Mouse (Mus musculus) ES-Bruce4 (cell line): Measurements from ENCODE around the gene Slc38a7.
"Not testable (repeated sequence)": the region's sequence is repeated elsewhere in the genome, so short reads cannot be mapped to it uniquely, and the experiment has no call there.

Source experiments
- CTCF ChIP-seq: IDR thresholded peaks from one replicate; pipeline ENCODE4 v1.8.1; 2011; ENCODE audit warnings: low read depth, low read length
- EP300 ChIP-seq: IDR thresholded peaks from 2 replicates; pipeline ENCODE4 v1.6.1; 2011; ENCODE audit warnings: low read depth, low read length; ENCODE audit not compliant: insufficient read depth
- POLR2A ChIP-seq: IDR thresholded peaks from one replicate; pipeline ENCODE4 v1.8.1; 2011; ENCODE audit warnings: low read length; ENCODE audit not compliant: insufficient read depth

GRCm38 (mm10) chr8:95825162-95825561, 28.2 kb downstream of the Slc38a7 start, which contains the start of gene Sap18b:
- TF ChIP-seq EP300, CTCF, POLR2A: not testable (repeated sequence)
